Mouse (Mus musculus) spleen, adult 2 months (tissue): Measurements from ENCODE around the gene Ngdn. TPM values are rescaled to one million over a fixed set of nuclear protein-coding genes. Genes with fewer than 3 reads are reported as not detected.

Source experiments
- DNase-seq, 2 experiments: peaks; one replicate each; pipeline versions ENCODE4 v3.0.0 to v3.0.0-alpha.2; 2012 to 2021; ENCODE audit warnings: low spot score in 2 of 2, low read depth in 1 of 2
- H3K27ac ChIP-seq: fragments of 200-500 bp; 2 replicates; pipeline ENCODE4 v1.5.1; 2012; ENCODE audit warnings: low read length, inconsistent platforms; ENCODE audit not compliant: insufficient read depth
- H3K27me3 ChIP-seq: fragments of 200-500 bp; 2 replicates; pipeline ENCODE4 v1.6.1; 2012; ENCODE audit warnings: mild to moderate bottlenecking, moderate library complexity, low read length, inconsistent platforms; ENCODE audit not compliant: control insufficient read depth, insufficient read depth
- H3K36me3 ChIP-seq: fragments of 200-500 bp; 2 replicates; pipeline ENCODE4 v1.6.1; 2012; ENCODE audit warnings: mild to moderate bottlenecking, low read length, inconsistent platforms; ENCODE audit not compliant: control insufficient read depth, insufficient read depth
- H3K4me1 ChIP-seq: fragments of 200-500 bp; 2 replicates; pipeline ENCODE4 v1.6.1; 2011; ENCODE audit warnings: inconsistent platforms; ENCODE audit not compliant: control insufficient read depth, insufficient read depth, insufficient read length
- H3K4me3 ChIP-seq: fragments of 200-500 bp; 2 replicates; pipeline ENCODE4 v1.5.1; 2011; ENCODE audit warnings: mild to moderate bottlenecking, inconsistent platforms; ENCODE audit not compliant: insufficient read depth, insufficient read length; ENCODE audit errors: extremely low read depth
- CTCF ChIP-seq: fragments of 200-500 bp; IDR thresholded peaks from 2 replicates; pipeline ENCODE4 v1.5.1; 2011; ENCODE audit warnings: mild to moderate bottlenecking, inconsistent platforms; ENCODE audit not compliant: insufficient read depth, insufficient read length, insufficient replicate concordance; ENCODE audit errors: extremely low read depth
- POLR2A ChIP-seq: fragments of 200-500 bp; IDR thresholded peaks from 2 replicates; pipeline ENCODE4 v1.6.1; 2011; ENCODE audit warnings: low read depth, low read length, inconsistent platforms
- WGBS: fragments of 180-500 bp; shearing (Covaris S2); methylation state at CpG from one replicate; pipeline ENCODE4 v1.1.7; 2018; 5-methylcytosine and 5-hydroxymethylcytosine counted together
- polyA plus RNA-seq: library from polyadenylated mRNA; depleted of rRNA; stranded (reverse); fragments of >200 nt; gene quantifications from 2 replicates; pipeline ENCODE4 v1.2.3, GENCODE M21; 2012

The Ngdn gene
- polyA plus RNA-seq, 1 experiment, result 10.4 TPM

DNA sequence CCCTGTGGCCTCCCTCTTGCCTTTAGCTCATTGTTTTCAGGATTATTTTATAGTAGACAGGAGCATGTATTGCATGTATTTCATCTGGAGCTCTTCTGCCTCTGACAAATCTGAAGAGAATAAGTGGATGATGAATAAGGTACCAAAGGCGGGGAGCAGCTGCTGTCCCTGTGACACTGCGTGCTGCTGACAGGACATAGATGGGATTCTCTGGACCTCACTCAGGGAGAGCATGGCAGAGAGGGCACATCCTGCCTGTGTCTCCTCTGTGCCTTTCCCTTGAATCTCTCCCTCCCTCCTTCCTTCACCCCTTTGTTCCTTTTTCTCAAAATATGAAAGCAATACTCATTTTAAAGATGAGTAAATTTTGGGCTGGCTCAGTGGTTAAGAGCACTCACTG, 9.7 kb upstream of the Ngdn start:
- no peak overlapping the region for H3K27ac ChIP-seq
- no peaks in the 10 kb centered on the region for H3K36me3 ChIP-seq
- H3K4me1 ChIP-seq, result no peaks in the 10 kb centered on the region
- TF ChIP-seq POLR2A (no peak), CTCF (no peak)
- H3K4me3 ChIP-seq, result no peak overlapping the region
- WGBS, result 91% methylated on average over 2 of the region's 2 CpGs
- DNase-seq, result no peak
- no peaks in the 10 kb centered on the region for H3K27me3 ChIP-seq

DNA sequence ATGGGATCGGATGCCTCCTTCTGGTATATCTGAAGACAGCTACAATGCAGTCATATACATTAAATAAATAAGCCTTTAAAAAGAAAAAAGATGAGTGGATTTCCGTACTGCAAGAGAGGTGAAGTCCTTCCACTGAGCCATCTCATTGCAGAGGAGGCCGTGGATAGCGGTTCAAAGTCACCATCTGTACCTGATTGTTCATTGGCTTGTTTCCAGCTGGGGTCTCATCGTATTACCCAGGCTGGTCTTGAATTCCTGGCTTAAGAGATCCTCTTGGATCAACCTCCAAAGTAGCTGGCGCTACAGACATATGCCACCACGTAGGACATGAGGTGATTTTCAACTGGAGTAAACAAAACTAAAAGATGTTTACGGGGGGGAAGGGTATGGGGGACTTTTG, 9.3 kb upstream of the Ngdn start:
- no peaks in the 10 kb centered on the region for H3K27me3 ChIP-seq
- DNase-seq, result no peak
- TF ChIP-seq CTCF (no peak), POLR2A (no peak)
- no peaks in the 10 kb centered on the region for H3K36me3 ChIP-seq
- no peaks in the 10 kb centered on the region for H3K4me1 ChIP-seq
- no peak overlapping the region for H3K27ac ChIP-seq
- WGBS, result 92% methylated on average over 8 of the region's 8 CpGs
- H3K4me3 ChIP-seq, result no peak overlapping the region

DNA sequence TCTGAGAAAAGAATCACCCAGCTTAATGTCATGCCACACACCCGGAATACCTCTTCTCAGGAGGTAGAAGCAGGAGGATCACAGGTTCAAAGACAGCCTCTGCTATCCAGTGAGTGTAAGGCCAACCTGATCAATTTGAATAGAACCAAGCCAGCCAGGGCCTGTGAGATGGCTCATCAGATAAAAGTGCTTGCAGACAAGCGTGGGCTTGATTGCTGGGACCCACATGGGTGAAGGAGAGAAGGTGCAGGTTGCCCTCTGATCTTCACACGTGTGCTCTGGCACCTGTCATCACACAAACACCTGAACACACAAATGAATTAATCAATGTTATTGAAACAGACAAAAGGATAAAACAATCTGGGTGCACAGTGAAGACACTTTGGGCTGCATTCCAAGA, 8.7 kb upstream of the Ngdn start:
- no peaks in the 10 kb centered on the region for H3K4me1 ChIP-seq
- no peak for DNase-seq
- no peak overlapping the region for H3K27ac ChIP-seq
- H3K36me3 ChIP-seq, result no peaks in the 10 kb centered on the region
- no peak overlapping the region for H3K4me3 ChIP-seq
- H3K27me3 ChIP-seq, result no peaks in the 10 kb centered on the region
- WGBS, result 82% methylated on average over 3 of the region's 3 CpGs
- TF ChIP-seq CTCF (no peak), POLR2A (no peak)

DNA sequence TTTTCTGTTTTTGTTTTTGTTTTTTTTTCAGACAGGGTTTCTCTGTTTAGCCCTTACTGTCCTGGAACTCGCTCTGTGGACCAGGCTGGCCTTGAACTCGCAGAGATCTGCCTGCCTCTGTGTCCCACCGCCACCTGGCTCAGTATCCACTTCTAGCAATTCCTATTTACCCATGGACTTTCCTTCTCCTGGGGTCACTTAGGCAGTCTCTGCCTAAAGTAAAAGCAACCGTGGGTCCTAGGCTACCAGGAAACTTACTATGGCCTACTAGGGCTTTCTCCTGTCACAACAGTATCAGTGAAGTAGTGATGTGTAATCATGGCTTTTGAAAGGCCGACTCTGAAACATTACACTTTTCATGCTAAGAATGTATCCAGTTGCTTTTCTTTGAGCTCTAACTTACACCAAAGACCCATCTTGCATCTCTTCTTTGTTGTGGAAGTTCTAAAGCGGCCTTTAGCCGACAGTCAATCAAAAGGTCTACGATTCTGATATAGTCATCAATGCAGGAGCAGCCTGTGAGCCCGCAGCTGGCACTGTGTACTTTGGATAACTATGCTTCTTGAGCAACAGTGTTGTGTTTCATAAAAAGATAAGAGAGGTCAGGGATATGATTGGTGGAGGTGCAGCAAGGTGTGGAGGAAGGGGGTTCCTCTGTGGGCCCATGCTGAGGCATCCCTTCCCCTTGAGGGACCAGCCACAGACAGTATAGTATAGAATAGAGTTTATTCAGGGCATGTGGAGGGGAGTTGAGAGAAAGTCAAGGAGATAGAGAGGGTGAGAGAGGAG, 7.9 kb upstream of the Ngdn start:
- Histone ChIP-seq H3K36me3 (no peaks in the 10 kb centered on the region), H3K4me1 (no peaks in the 10 kb centered on the region), H3K27me3 (no peaks in the 10 kb centered on the region), H3K27ac (no peak overlapping the region), H3K4me3 (no peak overlapping the region)
- DNase-seq, result no peak
- WGBS, result 90% methylated on average over 9 of the region's 9 CpGs
- TF ChIP-seq POLR2A, result no peak
- no peak for TF ChIP-seq CTCF

DNA sequence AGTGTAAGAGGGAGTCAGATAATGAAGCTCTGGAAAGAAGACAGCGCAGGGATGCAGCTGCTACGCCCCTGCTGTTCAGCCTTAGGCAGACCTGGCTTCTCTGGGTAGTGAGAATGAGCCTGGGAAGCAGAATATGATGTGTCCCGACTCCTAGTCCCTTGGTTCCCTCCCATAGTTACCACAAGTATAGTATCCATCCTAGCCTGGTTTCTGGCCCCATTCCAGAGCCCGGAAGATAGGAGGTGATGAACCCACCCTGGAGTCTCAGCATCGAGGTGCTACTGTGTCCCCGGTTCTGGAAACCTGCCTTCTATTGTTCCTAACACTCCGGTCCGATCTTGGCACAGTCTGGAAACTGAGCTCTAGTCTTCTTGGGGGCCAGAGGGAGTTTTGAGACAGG, 6.8 kb upstream of the Ngdn start:
- TF ChIP-seq POLR2A (no peak), CTCF (no peak)
- no peak overlapping the region for H3K4me3 ChIP-seq
- no peaks in the 10 kb centered on the region for H3K36me3 ChIP-seq
- no peak for DNase-seq
- H3K4me1 ChIP-seq, result no peaks in the 10 kb centered on the region
- no peak overlapping the region for H3K27ac ChIP-seq
- WGBS, result 86% methylated on average over 8 of the region's 8 CpGs
- no peaks in the 10 kb centered on the region for H3K27me3 ChIP-seq

DNA sequence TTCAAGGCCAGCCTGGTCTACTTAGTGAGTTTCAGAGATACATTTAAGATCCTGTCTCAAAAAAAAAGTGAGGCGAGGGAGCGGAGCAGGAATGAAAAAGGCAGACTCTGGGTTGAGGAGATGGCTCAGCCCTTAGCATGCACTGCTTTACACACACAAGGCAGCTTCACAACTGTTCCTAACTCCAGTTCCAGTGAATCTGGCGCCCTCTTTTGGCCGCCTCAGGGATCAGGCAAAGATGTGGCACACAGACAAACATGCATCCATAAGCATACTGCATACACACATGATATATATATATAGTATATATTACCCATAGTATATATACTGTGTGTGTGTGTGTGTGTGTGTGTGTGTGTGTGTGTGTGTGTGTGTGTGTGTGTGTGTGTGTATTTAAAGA, 4.1 kb upstream of the Ngdn start:
- Histone ChIP-seq H3K4me1 (no peaks in the 10 kb centered on the region), H3K27me3 (no peaks in the 10 kb centered on the region), H3K27ac (no peak overlapping the region), H3K36me3 (no peaks in the 10 kb centered on the region), H3K4me3 (no peak overlapping the region)
- DNase-seq, result no peak
- TF ChIP-seq POLR2A (no peak), CTCF (no peak)
- 77% methylated on average over 4 of the region's 4 CpGs for WGBS

DNA sequence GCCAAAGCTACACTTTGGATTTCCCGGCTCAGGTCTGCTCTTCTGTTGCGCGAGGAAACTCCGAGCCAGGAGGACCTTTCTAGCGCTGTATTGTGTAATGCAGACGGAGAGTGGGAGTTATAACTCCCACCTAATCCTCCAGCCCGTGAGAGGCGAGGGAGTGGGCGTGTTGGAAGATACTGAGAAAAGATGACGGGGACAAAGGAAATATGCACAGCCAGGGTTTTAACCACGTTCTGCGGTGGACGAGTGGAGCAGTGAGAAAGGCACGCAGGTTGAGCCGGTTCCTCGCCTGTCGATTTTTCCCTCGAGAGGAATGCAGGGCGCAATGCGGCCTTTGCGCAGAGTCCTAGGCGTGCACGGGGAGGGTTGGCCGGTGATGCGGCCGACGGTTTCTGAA, 663 bp upstream of the Ngdn start:
- H3K4me1 ChIP-seq, result no peaks in the 10 kb centered on the region
- no peaks in the 10 kb centered on the region for H3K27me3 ChIP-seq
- TF ChIP-seq POLR2A, result no peak
- 1% methylated on average over 27 of the region's 27 CpGs for WGBS
- DNase-seq, result peak in 1 of 2 experiments; percentile 5
- peak overlapping the region; percentile 78 for H3K4me3 ChIP-seq
- peaks cover 5% of the 10 kb centered on the region for H3K36me3 ChIP-seq
- H3K27ac ChIP-seq, result peak overlapping the region; percentile 90
